Mouse (Mus musculus): ENCODE results near the gene Nr2e1.
A peak's percentile ranks its signal among the peaks of the same experiment; 100 is the strongest.

Gene Nr2e1

DNA sequence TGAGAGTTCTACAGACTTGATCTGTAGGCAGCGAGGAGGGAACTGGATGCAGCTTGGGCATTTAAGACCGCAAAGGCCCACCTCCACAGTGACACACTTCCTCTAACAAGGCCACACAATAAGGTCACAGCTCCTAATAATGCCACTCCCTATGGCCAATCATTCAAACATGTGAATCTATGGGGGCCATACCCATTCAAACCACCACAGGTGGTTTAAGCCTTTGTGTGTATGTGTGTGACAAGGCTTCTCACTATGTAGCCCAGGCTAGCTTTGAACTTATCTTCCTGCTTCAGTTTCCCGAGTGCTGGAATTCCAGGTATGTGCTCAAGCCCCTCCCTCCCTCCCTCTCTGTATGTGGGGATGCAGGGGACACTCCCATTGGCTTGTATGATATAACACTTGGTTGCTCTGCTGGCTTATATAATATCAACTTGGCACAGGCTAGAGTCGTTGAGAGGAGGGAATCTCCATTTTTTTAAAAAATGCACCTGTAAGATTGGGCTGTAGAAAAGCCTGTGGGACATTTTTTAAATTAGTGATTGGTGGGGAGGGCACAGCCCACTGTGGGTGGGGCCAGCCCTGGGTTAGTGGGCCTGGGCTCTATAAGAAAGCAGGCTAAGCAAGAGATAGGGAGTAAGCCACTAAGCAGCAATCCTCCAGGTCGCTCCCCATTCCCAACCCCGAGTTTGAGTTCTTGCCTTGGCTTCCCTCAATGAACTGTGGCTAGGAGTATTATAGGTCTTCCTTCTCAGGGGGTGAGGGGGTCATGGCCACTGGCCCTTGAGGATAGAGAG is 37.5 kb downstream of the Nr2e1 start:
- no peak for ATAC-seq (ENCODE audit: low TSS enrichment)

DNA sequence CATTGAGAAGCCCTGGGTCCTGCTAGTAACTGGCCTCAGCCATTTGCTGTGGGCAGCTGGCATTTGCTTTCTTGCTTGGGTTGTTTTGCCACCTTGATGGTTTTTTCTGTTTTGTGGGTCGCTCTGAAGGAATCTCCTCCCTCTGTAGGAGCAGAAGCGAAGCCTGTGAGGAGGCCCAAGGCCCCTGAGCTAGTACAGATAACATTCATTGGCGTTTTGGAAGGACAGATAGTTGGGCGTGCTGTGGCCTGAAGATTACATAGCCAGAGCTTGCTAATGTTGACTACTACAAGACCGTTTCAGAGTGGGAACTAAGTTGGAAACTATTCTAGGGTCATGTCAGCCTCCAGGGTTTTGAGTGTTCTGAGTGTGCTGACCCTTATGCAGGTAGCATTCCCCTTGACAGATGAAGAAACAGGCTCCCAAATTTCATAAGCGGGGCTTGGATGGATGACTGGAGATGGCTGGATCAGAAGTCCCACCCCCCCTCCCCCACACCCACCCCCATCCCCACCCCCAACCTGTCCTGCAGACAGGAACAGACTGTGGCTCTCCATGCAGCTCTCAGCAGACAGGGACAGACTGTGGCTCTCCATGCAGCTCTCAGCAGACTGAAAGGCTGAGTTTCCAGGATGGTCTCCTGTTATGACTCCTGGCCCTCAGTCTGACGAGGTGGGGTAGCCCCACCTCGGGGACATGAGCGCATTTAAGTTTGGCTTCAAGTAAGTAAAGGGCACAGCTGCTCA is 45.7 kb downstream of the Nr2e1 start:
- ATAC-seq (ENCODE audit: low TSS enrichment), result no peak

DNA sequence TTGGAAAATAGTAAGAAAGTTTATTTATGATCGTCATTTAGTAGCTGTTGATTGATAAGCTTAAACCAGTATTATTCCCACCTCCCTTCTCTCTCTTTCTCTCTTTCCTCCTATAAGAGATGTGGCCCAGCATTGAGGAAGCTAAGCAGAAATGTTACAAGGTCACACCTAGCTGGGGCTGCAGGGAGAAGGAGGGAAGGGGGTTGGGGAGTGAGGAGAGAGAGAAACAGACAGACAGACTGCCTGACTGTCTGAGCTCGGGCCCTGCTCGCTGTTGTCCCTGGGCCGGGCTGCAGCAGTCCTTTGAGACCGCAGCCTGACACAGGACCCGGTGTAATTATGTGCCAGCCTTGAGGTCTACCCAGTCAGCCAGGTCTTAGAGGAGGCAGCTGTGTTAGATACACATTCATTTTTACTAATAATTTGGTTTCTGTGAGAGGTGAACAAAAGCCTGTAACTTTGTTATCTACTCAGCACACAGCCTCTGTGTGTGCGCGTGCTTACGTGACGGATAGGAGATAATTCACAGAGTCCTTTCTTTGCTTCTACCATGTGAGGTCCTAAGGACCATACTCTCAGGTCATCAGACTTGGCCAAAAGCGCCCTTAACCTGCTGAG is 49.5 kb downstream of the Nr2e1 start:
- no peak for ATAC-seq (ENCODE audit: low TSS enrichment)

DNA sequence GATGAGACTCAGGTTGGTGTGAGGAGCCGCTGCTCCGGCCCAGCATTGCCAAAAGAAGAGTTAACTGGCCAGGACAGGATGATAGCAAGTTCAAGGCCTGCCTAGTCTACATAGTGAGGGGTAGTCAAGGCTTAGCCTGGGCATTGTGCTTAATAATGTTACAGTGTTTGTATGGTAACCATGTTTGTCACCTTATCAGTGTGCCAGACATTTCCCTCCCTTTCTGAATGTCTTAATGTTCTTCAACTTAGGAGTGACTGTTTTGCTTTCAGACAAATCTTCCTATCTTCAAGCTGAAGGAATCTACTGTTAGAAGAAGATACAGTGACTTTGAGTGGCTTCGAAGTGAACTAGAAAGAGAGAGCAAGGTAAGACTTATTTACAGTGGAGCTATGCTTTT is 57.8 kb downstream of the Nr2e1 start:
- no peak for ATAC-seq (ENCODE audit: low TSS enrichment)

DNA sequence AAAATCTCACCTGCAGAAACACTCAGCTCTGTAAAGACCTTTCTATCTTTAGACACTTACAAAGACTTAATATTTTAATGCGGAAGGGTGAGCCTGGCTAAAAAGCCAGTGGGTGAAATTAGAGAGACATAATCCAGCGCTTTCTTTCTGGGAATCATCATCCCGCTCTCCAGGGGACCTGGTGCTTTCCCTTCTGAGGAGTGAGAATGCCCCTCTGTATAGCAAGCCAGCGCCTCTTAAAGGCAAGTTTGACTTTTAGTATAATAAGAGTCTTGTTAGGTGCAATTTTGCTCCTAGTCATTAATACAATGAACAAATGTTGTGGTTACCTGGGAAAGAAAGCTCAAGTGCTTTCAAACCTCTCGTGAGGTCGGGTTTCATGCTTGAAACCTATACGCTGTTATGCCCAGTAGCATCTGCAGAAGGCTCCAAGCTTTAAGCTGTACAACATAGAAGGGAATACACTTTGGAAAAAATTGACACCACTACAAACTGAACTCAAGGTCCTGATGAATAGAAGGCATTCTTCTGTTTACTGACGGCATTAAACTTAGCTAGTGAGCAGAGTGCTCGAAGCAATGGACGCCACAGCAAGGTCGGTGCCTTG is 59.8 kb downstream of the Nr2e1 start:
- no peak for ATAC-seq (ENCODE audit: low TSS enrichment)

DNA sequence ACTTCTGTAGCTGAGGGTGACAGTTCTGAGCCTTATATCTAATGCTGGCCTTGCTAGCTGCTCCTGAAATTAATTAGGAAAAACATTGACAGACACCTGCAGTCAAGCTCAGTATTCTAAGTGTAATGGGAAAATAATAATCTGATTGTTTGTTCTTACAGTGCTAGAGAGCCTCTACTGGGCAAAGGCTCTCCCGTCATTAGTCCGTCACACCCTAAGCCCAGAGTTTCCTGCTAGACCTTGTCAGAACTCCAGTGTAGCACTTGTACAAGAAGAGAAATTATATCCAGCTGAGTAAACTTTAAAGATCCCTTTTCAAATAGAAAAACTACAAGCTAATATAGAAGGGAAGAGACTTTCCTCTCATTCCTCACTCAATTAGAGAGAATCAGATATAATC is 60.5 kb downstream of the Nr2e1 start:
- no peak for ATAC-seq (ENCODE audit: low TSS enrichment)

DNA sequence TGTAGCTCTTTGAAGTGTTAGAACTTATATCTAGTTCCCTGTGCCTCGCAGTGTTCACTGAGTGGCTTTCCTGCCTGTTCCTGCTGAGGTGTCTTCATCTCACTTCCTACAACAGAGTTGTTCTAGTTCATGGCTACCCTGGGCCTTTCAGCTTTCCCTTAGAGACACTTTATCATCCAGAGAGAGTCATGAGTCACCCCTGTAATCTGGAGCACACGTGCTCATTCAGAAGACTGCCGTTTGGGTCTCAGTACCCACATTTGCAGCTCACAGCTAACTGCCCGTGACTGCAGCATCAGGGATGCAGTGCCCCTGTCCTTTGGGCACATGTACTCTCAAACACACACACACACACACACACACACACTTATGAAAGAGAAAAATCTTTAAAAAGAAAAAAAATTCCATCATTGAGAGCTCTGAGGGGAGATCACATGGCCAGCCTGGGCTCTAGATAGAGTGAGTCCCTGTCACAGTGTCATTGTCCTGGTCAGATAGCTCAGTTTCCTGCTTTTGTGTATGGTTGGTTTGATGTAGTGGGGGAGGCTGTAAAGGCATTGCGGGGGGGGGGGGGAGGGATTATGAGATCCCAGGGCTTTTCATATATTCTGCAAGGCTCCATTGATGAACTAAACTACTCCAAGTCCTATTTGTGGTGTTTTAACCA is 62.0 kb downstream of the Nr2e1 start:
- ATAC-seq (ENCODE audit: low TSS enrichment), result peak; percentile 81

DNA sequence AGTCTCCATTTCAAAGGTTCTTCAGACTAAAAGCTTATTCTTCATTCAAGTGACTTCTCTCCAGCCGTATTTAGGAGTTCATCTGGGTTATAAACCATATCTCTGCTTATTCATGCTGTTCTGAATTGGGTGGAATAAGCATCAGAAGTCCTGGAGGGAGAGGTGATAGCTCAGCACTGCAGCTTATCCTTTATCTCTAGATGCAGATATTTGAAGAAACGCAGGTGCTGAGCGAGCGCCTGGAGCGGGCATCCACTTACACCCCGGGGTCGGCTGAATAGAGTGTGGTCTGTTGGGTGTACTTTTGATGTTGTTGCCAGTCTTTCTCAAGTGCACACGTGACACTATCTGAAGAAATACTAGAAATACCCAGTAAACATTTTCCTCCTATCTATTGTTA is 65.1 kb downstream of the Nr2e1 start:
- no peak for ATAC-seq (ENCODE audit: low TSS enrichment)

DNA sequence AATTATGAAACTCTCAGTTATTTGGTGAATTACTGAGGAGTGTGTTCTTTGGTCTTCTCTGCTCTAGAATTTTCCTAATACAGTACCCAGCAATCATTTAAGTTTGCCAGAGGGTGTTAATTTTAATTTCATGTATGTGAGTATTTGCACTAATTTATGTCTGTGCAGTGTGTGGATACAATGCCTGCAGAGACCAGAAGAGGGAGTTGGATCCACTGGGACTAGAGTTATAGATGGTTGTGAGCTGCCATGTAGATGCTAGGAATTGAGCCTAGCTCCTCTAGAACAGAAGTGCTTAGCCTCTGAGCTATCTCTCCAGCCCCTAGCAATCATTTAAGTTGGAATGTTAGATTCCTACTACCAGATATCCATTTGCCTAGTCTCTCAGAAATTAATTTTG is 69.3 kb downstream of the Nr2e1 start:
- ATAC-seq (ENCODE audit: low TSS enrichment), result no peak
